Mouse (Mus musculus): Measurements from ENCODE around the gene Mrps5. TPM values are rescaled to one million over a fixed set of nuclear protein-coding genes. Genes with fewer than 3 reads are reported as not detected.

Gene Mrps5
- polyA plus RNA-seq (2015; fragmentation: Nextera tagmentation; extraction: Ambion mirVana): 76.3 and 81.5 TPM in 2 replicates

- Histone ChIP-seq H3K9ac (replicated peaks) (peak within 1 kb of the TSS; percentile 89), H3K9me3 (ENCODE audit: low read length) (no peaks in the 10 kb centered on the region), H3K4me2 (ENCODE audit: low read depth, low read length) (peak within 1 kb of the TSS; percentile 90), H3K4me1 (ENCODE audit: insufficient read depth) (peaks cover 32% of the 10 kb centered on the region), H3K27ac (ENCODE audit: low read depth) (peak within 1 kb of the TSS; percentile 93), H3K27me3 (ENCODE audit: insufficient read depth, low read length) (no peaks in the 10 kb centered on the region), H3K4me3 (ENCODE audit: low read depth, low read length) (peak within 1 kb of the TSS; percentile 98), H3K36me3 (replicated peaks; ENCODE audit: insufficient read depth, low read length) (no peaks in the 10 kb centered on the region)
- WGBS (ENCODE audit: insufficient replicate concordance): 5% methylated on average over 39 of the region's 39 CpGs
- ATAC-seq: peak; percentile 73
- peak; percentile 69 for TF ChIP-seq EP300 (IDR thresholded peaks at IDR 0.05; ENCODE audit: low read depth)
- no peak for TF ChIP-seq CTCF (IDR thresholded peaks at IDR 0.05; ENCODE audit: low read depth)
- DNase-seq: peak; percentile 92
Observed at GRCm38 (mm10) chr2:127586694-127587513, at the start of gene Mrps5, which contains the start of gene Zfp661. TSS of gene Mrps5 (plus strand) at chr2:127587222. TSS of gene Zfp661 (minus strand) at chr2:127587094.

- peaks cover 25% of the 10 kb centered on the region for H3K27me3 ChIP-seq (ENCODE audit: insufficient read depth, low read length)
- ATAC-seq (no peak), DNase-seq (no peak)
- H3K4me1 ChIP-seq (ENCODE audit: insufficient read depth): no peaks in the 10 kb centered on the region
- no peak for TF ChIP-seq EP300 (IDR thresholded peaks at IDR 0.05; ENCODE audit: low read depth)
- TF ChIP-seq CTCF (IDR thresholded peaks at IDR 0.05; ENCODE audit: low read depth): no peak
- H3K9me3 ChIP-seq (ENCODE audit: low read length): no peaks in the 10 kb centered on the region
- H3K4me2 ChIP-seq (ENCODE audit: low read depth, low read length): no peak overlapping the region
- H3K4me3 ChIP-seq (ENCODE audit: low read depth, low read length): no peak overlapping the region
- WGBS (ENCODE audit: insufficient replicate concordance): 45% methylated on average over 3 of the region's 3 CpGs
- no peaks in the 10 kb centered on the region for H3K36me3 ChIP-seq (replicated peaks; ENCODE audit: insufficient read depth, low read length)
- H3K9ac ChIP-seq (replicated peaks): no peak overlapping the region
- no peak overlapping the region for H3K27ac ChIP-seq (ENCODE audit: low read depth)
Observed at GRCm38 (mm10) chr2:127537548-127537947, 49.5 kb upstream of the Mrps5 start.

- TF ChIP-seq EP300 (IDR thresholded peaks at IDR 0.05; ENCODE audit: low read depth) (no peak), CTCF (IDR thresholded peaks at IDR 0.05; ENCODE audit: low read depth) (peak; percentile 51)
- DNase-seq (no peak), ATAC-seq (no peak)
- Histone ChIP-seq H3K4me2 (ENCODE audit: low read depth, low read length) (no peak overlapping the region), H3K27ac (ENCODE audit: low read depth) (no peak overlapping the region), H3K9ac (replicated peaks) (no peak overlapping the region), H3K4me3 (ENCODE audit: low read depth, low read length) (no peak overlapping the region), H3K4me1 (ENCODE audit: insufficient read depth) (no peaks in the 10 kb centered on the region), H3K9me3 (ENCODE audit: low read length) (no peaks in the 10 kb centered on the region), H3K36me3 (replicated peaks; ENCODE audit: insufficient read depth, low read length) (no peaks in the 10 kb centered on the region), H3K27me3 (ENCODE audit: insufficient read depth, low read length) (peaks cover 30% of the 10 kb centered on the region)
- WGBS (ENCODE audit: insufficient replicate concordance): 32% methylated on average over 4 of the region's 4 CpGs
Observed at GRCm38 (mm10) chr2:127539494-127539893, 47.5 kb upstream of the Mrps5 start.

GRCm38 (mm10) chr2:127541185-127541584, 45.8 kb upstream of the Mrps5 start, which contains the start of gene Prom2:
TSS of gene Prom2 (minus strand) at chr2:127541467.
- no peak for ATAC-seq
- DNase-seq: no peak
- H3K27ac ChIP-seq (ENCODE audit: low read depth): no peak within 1 kb of the TSS
- H3K27me3 ChIP-seq (ENCODE audit: insufficient read depth, low read length): peaks cover 30% of the 10 kb centered on the region
- no peaks in the 10 kb centered on the region for H3K4me1 ChIP-seq (ENCODE audit: insufficient read depth)
- H3K36me3 ChIP-seq (replicated peaks; ENCODE audit: insufficient read depth, low read length): no peaks in the 10 kb centered on the region
- no peak within 1 kb of the TSS for H3K4me3 ChIP-seq (ENCODE audit: low read depth, low read length)
- TF ChIP-seq EP300 (IDR thresholded peaks at IDR 0.05; ENCODE audit: low read depth): no peak
- no peak for TF ChIP-seq CTCF (IDR thresholded peaks at IDR 0.05; ENCODE audit: low read depth)
- 13% methylated on average over 29 of the region's 29 CpGs for WGBS (ENCODE audit: insufficient replicate concordance)
- no peak within 1 kb of the TSS for H3K4me2 ChIP-seq (ENCODE audit: low read depth, low read length)
- no peak within 1 kb of the TSS for H3K9ac ChIP-seq (replicated peaks)
- H3K9me3 ChIP-seq (ENCODE audit: low read length): no peaks in the 10 kb centered on the region

- Histone ChIP-seq H3K27me3 (ENCODE audit: insufficient read depth, low read length) (peaks cover 30% of the 10 kb centered on the region), H3K9me3 (ENCODE audit: low read length) (no peaks in the 10 kb centered on the region), H3K4me1 (ENCODE audit: insufficient read depth) (no peaks in the 10 kb centered on the region), H3K36me3 (replicated peaks; ENCODE audit: insufficient read depth, low read length) (no peaks in the 10 kb centered on the region), H3K4me2 (ENCODE audit: low read depth, low read length) (no peak overlapping the region), H3K4me3 (ENCODE audit: low read depth, low read length) (no peak overlapping the region), H3K27ac (ENCODE audit: low read depth) (no peak overlapping the region), H3K9ac (replicated peaks) (no peak overlapping the region)
- TF ChIP-seq EP300 (IDR thresholded peaks at IDR 0.05; ENCODE audit: low read depth): no peak
- TF ChIP-seq CTCF (IDR thresholded peaks at IDR 0.05; ENCODE audit: low read depth): no peak
- ATAC-seq: no peak
- 76% methylated on average over 2 of the region's 2 CpGs for WGBS (ENCODE audit: insufficient replicate concordance)
- no peak for DNase-seq
Observed at GRCm38 (mm10) chr2:127541697-127542096, 45.3 kb upstream of the Mrps5 start.

- H3K9ac ChIP-seq (replicated peaks): no peak overlapping the region
- WGBS (ENCODE audit: insufficient replicate concordance): 50% methylated on average over 5 of the region's 5 CpGs
Observed at GRCm38 (mm10) chr2:127548342-127549074, 38.5 kb upstream of the Mrps5 start.

More at GRCm38 (mm10) chr2:127548342-127549074, 38.5 kb upstream of the Mrps5 start:
- no peaks in the 10 kb centered on the region for H3K9me3 ChIP-seq (ENCODE audit: low read length)
- peak; percentile 73 for ATAC-seq
- H3K4me3 ChIP-seq (ENCODE audit: low read depth, low read length): no peak overlapping the region
- no peaks in the 10 kb centered on the region for H3K36me3 ChIP-seq (replicated peaks; ENCODE audit: insufficient read depth, low read length)
- no peaks in the 10 kb centered on the region for H3K4me1 ChIP-seq (ENCODE audit: insufficient read depth)
- 0 out of 2 replicates have a peak, but pooled peaks cover 4% of the 10 kb centered on the region for H3K27me3 ChIP-seq (ENCODE audit: insufficient read depth, low read length)
- no peak overlapping the region for H3K4me2 ChIP-seq (ENCODE audit: low read depth, low read length)
- DNase-seq: no peak
- H3K27ac ChIP-seq (ENCODE audit: low read depth): no peak overlapping the region
- TF ChIP-seq EP300 (IDR thresholded peaks at IDR 0.05; ENCODE audit: low read depth) (peak; percentile 42), CTCF (IDR thresholded peaks at IDR 0.05; ENCODE audit: low read depth) (no peak)

All from liver, postnatal 0 days (tissue).